Mouse (Mus musculus): ENCODE data around the gene Gfer. TPM values are rescaled to one million over a fixed set of nuclear protein-coding genes. Genes with fewer than 3 reads are reported as not detected.

Gene Gfer
- polyA plus RNA-seq, 1 experiment: 9.0 TPM

DNA sequence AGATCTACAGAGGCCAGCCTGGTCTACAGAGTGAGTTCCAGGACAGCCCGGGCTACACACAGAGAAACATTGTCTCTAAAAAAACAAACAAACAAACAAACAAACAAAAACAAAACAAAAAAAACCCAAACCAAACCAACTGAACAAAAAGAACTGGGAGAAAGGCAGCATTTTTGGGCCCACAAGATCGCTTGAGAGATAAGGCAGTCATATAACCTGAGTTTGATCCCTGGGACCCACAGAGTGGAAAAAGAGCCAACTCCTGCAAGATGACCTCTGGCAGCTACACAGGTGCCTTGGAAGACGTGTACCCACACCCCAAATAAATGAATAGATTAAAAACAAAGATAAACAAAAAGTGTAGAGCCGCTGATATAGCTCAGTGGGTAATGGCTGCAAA is 41.0 kb downstream of the Gfer start:
- H3K4me3 ChIP-seq (replicated peaks): no peak overlapping the region
- H3K9me3 ChIP-seq (ENCODE audit: control insufficient read depth, low read length): no peaks in the 10 kb centered on the region
- H3K4me1 ChIP-seq (ENCODE audit: control insufficient read depth): peaks cover 11% of the 10 kb centered on the region
- TF ChIP-seq GATA1 (IDR thresholded peaks at IDR 0.05; ENCODE audit: low read length): peak; percentile 79
- TF ChIP-seq TAL1 (IDR thresholded peaks at IDR 0.05; ENCODE audit: low read length): no peak
- H3K27me3 ChIP-seq (ENCODE audit: control insufficient read depth): peaks cover 78% of the 10 kb centered on the region
- H3K36me3 ChIP-seq (ENCODE audit: control insufficient read depth): no peaks in the 10 kb centered on the region

DNA sequence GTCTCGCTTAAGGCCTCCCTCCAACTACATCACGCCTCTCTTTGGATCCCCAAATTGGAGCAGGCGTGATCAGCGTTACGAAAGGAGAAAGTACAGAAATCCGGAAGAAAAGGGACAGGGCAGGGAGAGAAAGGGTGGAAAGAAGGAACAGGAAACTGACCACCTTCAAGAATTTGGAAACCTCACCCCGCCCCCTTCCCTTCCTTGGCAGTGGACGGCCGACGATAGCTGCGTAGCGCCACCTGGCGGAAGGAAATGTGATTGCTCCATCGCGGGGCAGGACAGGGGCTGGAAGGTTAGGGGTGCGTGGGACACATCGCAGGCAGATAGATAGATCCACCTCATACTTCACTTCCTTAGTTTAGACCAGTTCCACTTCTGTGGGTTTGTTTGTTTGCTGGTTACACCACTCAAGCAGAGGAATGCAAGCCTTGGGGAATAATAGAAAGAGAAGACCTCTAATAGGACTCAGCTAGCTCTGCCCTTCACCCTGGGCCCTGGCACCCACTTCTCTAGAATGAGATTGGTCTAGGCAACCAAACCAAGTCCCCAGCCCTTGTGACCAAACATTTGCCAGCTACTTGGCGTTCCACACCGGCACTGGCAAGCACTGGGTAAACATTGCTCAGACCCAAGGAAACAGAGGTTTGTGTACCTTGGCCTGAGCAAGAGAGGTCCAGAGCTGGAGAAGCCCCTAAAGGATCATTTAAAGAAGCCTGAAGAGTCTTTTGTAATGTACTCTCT is 41.8 kb downstream of the Gfer start:
- H3K4me1 ChIP-seq (ENCODE audit: control insufficient read depth): peaks cover 18% of the 10 kb centered on the region
- TF ChIP-seq GATA1 (IDR thresholded peaks at IDR 0.05; ENCODE audit: low read length) (no peak), TAL1 (IDR thresholded peaks at IDR 0.05; ENCODE audit: low read length) (no peak)
- no peaks in the 10 kb centered on the region for H3K9me3 ChIP-seq (ENCODE audit: control insufficient read depth, low read length)
- H3K27me3 ChIP-seq (ENCODE audit: control insufficient read depth): peaks cover 79% of the 10 kb centered on the region
- no peaks in the 10 kb centered on the region for H3K36me3 ChIP-seq (ENCODE audit: control insufficient read depth)
- H3K4me3 ChIP-seq (replicated peaks): no peak overlapping the region

DNA sequence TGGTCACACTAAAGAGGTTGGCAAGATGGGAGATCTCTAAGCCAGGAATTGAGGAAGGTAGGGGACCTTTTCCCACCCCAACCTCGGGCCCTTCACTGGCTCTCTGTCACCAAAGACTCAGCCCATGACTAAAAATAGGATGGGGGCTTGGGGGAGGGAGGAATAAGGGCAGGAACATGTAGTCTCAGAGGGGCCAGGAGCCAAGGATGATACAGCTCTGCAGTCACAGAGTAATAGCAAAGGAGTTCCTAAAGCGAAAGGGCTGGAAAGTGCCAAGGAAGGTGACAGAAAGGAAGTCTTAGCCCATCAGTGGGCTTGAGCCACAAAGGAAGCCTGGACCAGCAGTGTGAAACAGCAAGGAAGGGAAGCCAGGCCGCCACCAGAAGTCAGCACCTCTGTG is 44.1 kb downstream of the Gfer start:
- Histone ChIP-seq H3K27me3 (ENCODE audit: control insufficient read depth) (peaks cover 73% of the 10 kb centered on the region), H3K36me3 (ENCODE audit: control insufficient read depth) (no peaks in the 10 kb centered on the region), H3K4me1 (ENCODE audit: control insufficient read depth) (peaks cover 20% of the 10 kb centered on the region), H3K4me3 (replicated peaks) (no peak overlapping the region), H3K9me3 (ENCODE audit: control insufficient read depth, low read length) (no peaks in the 10 kb centered on the region)
- TF ChIP-seq GATA1 (IDR thresholded peaks at IDR 0.05; ENCODE audit: low read length) (no peak), TAL1 (IDR thresholded peaks at IDR 0.05; ENCODE audit: low read length) (no peak)

DNA sequence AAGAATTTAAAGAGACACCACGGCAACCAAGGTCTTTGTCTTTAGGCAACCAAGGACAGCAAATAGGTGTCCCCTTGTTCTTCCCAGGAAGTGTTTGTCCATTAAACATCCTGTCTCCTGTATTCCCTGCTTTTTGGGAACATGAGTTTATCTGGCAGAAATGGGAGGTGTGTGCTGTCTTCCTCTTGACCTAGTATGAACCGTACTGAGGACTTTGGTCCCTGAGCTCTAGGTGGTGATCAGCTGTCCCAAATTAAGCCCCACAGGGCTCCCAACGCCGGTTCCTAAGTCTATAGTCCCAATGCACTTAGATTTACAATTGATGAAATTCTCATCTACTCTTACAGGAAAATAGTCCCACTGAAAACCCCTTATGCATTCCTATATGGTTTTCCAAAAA is 45.2 kb downstream of the Gfer start:
- H3K4me3 ChIP-seq (replicated peaks): no peak overlapping the region
- H3K27me3 ChIP-seq (ENCODE audit: control insufficient read depth): peaks cover 64% of the 10 kb centered on the region
- TF ChIP-seq TAL1 (IDR thresholded peaks at IDR 0.05; ENCODE audit: low read length) (no peak), GATA1 (IDR thresholded peaks at IDR 0.05; ENCODE audit: low read length) (no peak)
- peaks cover 20% of the 10 kb centered on the region for H3K4me1 ChIP-seq (ENCODE audit: control insufficient read depth)
- no peaks in the 10 kb centered on the region for H3K9me3 ChIP-seq (ENCODE audit: control insufficient read depth, low read length)
- H3K36me3 ChIP-seq (ENCODE audit: control insufficient read depth): no peaks in the 10 kb centered on the region

DNA sequence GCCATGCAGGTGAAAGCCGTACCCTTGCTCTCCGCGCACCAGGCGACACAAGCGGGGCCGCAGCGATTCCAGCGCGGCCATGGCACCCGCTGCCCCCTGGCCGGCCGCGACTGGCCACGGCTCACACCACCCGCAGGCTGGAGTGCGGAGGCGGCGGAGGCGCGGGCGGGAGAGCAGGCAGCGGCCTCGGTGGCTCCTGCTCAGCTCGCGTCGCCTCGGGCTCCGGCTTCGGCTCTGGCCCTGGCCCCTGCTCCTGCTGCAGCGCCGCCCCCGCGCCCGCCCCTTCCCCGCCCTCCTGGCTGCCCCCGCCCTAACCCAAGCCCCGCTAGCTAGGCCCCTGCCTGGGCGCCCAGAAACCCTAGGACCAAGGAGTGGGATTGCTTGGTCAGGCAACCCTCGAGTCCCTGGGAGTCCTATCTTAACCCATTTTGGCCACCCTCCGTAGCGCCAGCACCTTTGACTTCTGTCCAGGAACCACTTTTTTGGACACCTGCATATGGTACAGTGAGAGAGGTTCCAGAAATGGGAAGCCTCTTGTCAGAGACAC is 45.8 kb downstream of the Gfer start, which contains the start of gene Slc9a3r2:
Gene Slc9a3r2, minus strand, starts transcription at position 258 of the 547 bp plus-strand sequence.
- Histone ChIP-seq H3K4me1 (ENCODE audit: control insufficient read depth) (peaks cover 20% of the 10 kb centered on the region), H3K9me3 (ENCODE audit: control insufficient read depth, low read length) (no peaks in the 10 kb centered on the region), H3K4me3 (replicated peaks) (peak within 1 kb of the TSS; percentile 55), H3K36me3 (ENCODE audit: control insufficient read depth) (no peaks in the 10 kb centered on the region), H3K27me3 (ENCODE audit: control insufficient read depth) (peaks cover 64% of the 10 kb centered on the region)
- TF ChIP-seq GATA1 (IDR thresholded peaks at IDR 0.05; ENCODE audit: low read length) (no peak), TAL1 (IDR thresholded peaks at IDR 0.05; ENCODE audit: low read length) (no peak)

DNA sequence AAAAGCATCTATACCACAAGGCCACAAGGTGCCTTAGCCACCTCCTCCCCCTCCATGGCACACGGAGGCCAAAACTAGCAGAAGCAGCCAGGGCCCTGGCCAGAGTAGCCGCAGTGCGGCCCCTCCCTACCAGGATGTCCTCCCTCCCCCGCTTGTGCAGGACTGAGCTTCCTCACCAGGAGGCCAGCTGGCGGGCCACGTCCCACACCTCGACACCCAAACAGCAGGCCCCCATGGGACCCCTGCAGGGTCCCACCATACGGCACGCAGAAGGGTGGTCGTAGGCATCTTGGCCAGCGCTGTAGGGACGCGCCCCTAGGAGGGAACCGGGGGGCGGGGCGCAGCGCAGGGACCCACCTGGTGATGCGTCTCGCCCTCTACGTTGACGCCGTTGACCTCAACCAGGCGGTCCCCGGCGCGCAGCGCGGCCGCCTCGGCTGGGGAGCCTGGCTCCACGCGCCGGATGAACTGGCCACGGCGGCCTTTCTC is 46.3 kb downstream of the Gfer start:
- Histone ChIP-seq H3K4me3 (replicated peaks) (peak overlapping the region; percentile 55), H3K9me3 (ENCODE audit: control insufficient read depth, low read length) (no peaks in the 10 kb centered on the region), H3K4me1 (ENCODE audit: control insufficient read depth) (peaks cover 26% of the 10 kb centered on the region), H3K27me3 (ENCODE audit: control insufficient read depth) (peaks cover 64% of the 10 kb centered on the region), H3K36me3 (ENCODE audit: control insufficient read depth) (no peaks in the 10 kb centered on the region)
- no peak for TF ChIP-seq TAL1 (IDR thresholded peaks at IDR 0.05; ENCODE audit: low read length)
- no peak for TF ChIP-seq GATA1 (IDR thresholded peaks at IDR 0.05; ENCODE audit: low read length)

DNA sequence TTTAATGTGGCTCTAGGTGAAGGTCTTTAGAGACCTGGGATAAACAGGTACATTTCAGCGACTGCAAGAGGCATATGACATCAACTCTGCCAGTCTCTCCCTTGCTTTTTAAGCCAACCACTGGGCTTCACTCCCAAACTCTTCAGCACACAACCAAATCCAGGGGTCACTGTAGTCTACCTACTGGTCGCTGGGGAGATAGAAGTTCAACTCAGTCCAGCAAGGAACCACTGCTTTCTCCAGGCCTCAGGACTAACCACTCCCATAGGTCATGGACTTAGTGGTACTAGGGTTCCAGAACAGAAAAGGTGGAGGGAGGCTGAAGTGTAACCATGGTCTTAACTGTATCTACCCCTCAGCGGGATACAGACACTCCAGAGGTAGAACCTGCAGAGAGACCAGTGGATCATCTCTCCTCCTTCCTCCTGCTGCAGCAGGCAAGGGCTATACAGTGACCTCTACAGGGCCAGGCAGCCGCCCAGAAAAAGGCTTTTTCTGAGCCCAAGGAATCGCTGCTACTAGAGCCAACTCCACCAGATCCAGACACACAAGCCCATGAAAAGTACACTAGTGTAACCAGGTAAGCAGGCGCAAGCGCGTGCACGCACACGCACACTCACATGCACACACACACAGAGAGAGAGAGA is 47.1 kb downstream of the Gfer start:
- H3K4me3 ChIP-seq (replicated peaks): no peak overlapping the region
- no peaks in the 10 kb centered on the region for H3K36me3 ChIP-seq (ENCODE audit: control insufficient read depth)
- peaks cover 58% of the 10 kb centered on the region for H3K27me3 ChIP-seq (ENCODE audit: control insufficient read depth)

DNA sequence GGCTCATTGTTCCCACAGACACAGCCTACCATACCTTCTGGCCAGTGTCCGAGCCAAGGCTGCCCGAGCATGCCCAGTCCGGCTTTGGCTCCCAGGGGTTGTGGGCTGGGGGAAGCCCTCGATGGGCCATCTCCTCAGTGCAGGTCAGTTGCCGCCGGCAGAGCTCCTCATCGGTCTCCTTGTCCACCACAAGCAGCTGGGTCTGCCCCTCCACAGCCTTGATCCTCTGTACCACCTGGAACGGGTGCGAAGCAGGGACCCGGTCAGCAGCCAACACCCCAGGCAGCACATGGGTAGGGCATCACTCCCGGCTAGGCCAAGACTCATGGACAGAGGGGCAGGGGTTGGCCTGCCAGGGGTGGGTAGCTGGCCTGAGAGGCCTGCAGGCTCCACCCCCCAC is 48.5 kb downstream of the Gfer start:
- Histone ChIP-seq H3K36me3 (ENCODE audit: control insufficient read depth) (no peaks in the 10 kb centered on the region), H3K9me3 (ENCODE audit: control insufficient read depth, low read length) (no peaks in the 10 kb centered on the region), H3K4me1 (ENCODE audit: control insufficient read depth) (peaks cover 24% of the 10 kb centered on the region), H3K27me3 (ENCODE audit: control insufficient read depth) (peaks cover 49% of the 10 kb centered on the region), H3K4me3 (replicated peaks) (no peak overlapping the region)
- TF ChIP-seq GATA1 (IDR thresholded peaks at IDR 0.05; ENCODE audit: low read length): no peak

More for the DNA sequence above, 47.1 kb downstream of the Gfer start:
- no peaks in the 10 kb centered on the region for H3K9me3 ChIP-seq (ENCODE audit: control insufficient read depth, low read length)
- H3K4me1 ChIP-seq (ENCODE audit: control insufficient read depth): peaks cover 24% of the 10 kb centered on the region
- TF ChIP-seq GATA1 (IDR thresholded peaks at IDR 0.05; ENCODE audit: low read length): no peak
- TF ChIP-seq TAL1 (IDR thresholded peaks at IDR 0.05; ENCODE audit: low read length): no peak

DNA sequence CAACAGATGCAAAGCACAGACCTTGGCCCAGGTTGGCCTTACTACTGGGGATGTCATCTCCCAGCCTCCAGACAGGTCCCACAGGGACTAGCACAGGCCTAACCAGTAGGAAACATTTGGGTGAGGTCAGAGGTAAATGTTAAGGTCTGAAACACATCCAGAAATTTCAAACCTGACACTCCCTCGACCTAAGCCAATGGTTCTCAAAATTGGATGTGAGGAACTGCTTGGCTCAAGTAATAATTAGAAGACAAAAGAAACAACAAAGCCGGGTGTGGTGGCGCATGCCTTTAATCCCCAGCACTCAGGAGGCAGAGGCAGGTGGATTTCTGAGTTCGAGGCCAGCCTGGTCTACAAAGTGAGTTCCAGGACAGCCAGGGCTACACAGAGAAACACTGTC is 49.6 kb downstream of the Gfer start:
- no peak overlapping the region for H3K4me3 ChIP-seq (replicated peaks)
- H3K4me1 ChIP-seq (ENCODE audit: control insufficient read depth): peaks cover 24% of the 10 kb centered on the region
- H3K27me3 ChIP-seq (ENCODE audit: control insufficient read depth): peaks cover 39% of the 10 kb centered on the region

More for the DNA sequence above, 49.6 kb downstream of the Gfer start:
- no peaks in the 10 kb centered on the region for H3K9me3 ChIP-seq (ENCODE audit: control insufficient read depth, low read length)
- H3K36me3 ChIP-seq (ENCODE audit: control insufficient read depth): no peaks in the 10 kb centered on the region; the same call in 1 of the 2 replicates
- TF ChIP-seq TAL1 (IDR thresholded peaks at IDR 0.05; ENCODE audit: low read length): no peak
- TF ChIP-seq GATA1 (IDR thresholded peaks at IDR 0.05; ENCODE audit: low read length): no peak

Measured in erythroblast, embryonic 14.5 days (primary cell).